Mouse (Mus musculus): ENCODE data around the gene AC131692.1.
A peak's percentile ranks its signal among the peaks of the same experiment; 100 is the strongest.

Gene AC131692.1

DNA sequence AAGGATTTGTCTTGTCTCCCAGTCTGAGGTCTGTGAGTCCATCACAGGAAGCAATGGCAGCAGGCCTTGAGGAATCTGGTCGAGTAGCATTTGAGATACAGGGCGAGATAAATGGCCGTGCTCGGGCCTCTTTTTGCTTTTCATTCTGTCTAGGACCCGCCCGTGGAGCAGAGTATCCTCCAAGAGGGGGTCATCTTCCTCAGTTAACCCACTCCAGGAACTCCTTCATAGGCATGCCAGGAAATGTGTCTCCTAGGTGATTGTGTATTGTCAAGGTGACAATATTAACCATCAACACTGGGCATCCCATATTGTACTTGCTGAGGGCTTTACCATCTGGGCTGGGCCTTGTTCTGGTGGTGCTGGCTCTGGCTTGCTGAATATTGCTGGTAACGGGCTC, at the start of gene AC131692.1:
AC131692.1 (plus strand) TSS at position 301 of the 400 bp plus-strand sequence.
- DNase-seq (ENCODE audit: low read depth), result no peak

DNA sequence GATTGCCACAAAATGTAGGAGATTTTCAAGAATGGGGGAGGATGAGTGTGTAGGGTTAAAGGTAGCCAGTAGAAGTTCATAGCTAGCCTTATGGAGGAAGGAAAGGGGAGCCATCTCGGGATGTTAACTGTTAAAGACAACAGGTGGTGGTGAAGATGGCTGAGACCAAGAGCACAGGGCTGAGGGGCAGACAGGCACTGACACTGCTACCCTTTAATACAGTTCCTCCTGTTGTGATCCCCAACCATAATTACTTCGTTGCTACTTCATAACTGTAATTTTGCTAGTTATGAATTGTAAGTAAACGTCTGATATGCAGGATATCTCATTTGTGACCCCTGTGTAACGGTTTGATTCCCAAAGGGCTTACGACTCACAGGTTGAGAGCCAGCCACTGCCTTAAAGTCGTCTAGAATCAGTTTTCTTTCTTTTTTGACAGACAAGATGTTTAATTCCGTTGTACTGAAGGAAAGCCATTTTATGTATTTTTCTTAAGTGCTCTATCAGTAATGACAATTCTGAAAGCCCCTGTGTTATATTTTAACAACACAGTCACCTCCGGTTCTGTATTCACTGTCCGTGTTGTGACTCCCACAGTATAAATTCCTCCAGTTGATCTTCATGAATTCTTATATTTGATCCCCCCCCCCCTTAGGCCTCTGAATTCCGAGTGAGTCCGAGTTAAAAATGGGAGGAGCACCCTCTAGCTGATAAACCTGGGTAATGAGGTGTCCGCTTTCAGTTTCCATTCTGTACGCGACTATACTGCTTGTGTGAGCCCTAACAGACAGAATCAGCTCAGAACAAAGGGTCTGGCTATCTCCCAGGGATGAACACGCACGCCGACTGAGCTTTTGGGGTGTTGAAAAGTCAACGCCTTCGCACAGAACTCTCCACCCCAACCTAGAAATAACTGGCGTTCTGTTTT, 48.6 kb upstream of the AC131692.1 start:
- DNase-seq (ENCODE audit: low read depth), result no peak

- DNase-seq (ENCODE audit: low read depth), result peak; percentile 95
Measured at GRCm38 (mm10) chr19:6046294-6047153, 47.7 kb upstream of the AC131692.1 start, which contains the start of gene Syvn1. Gene Syvn1, plus strand, starts transcription at chr19:6046576.

GRCm38 (mm10) chr19:6047154-6047898, 46.9 kb upstream of the AC131692.1 start:
- no peak for DNase-seq (ENCODE audit: low read depth)

DNA sequence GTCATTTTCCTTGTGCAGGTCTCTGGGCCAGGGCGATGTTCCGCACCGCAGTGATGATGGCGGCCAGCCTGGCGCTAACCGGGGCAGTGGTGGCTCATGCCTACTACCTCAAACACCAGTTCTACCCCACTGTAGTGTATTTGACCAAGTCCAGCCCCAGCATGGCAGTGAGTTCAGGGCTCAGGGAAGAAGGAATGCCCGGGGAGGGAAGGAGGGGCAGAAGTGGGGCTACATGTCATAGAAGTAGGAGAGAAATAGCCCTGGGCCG, 46.4 kb upstream of the AC131692.1 start:
- no peak for DNase-seq (ENCODE audit: low read depth)

DNA sequence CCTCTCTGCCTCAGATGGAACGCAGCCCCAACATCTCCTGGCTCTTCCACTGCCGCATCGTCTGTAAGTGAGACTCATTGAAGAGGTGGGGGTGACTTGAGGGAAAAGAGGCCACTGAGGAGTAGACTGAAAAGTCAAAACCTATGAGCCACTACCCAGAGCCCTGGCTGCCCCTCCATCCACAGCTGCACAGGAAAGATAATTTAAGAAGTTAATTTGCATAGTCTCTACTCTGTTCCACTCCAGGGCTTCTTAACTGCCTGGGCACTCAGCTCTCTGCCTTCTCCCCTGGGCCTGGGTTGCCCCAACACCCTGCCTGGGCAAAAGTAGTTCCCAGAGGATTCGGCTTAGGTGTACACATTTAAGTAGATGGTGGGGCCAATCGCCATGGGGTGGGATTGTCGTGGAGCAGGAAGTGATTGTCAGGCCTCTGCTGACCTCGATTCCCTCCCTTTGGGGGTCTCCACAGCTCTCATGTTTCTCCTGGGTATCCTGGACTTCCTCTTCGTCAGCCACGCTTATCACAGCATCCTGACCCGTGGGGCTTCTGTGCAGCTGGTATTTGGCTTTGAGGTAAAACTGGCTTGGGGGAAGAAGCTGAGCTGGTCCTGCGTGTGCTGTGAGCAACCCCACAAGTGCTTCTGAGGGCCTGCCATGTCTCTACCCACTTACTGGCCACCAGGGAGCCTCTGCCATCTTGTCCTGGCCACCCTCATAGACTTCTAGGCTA, 45.4 kb upstream of the AC131692.1 start:
- no peak for DNase-seq (ENCODE audit: low read depth)

DNA sequence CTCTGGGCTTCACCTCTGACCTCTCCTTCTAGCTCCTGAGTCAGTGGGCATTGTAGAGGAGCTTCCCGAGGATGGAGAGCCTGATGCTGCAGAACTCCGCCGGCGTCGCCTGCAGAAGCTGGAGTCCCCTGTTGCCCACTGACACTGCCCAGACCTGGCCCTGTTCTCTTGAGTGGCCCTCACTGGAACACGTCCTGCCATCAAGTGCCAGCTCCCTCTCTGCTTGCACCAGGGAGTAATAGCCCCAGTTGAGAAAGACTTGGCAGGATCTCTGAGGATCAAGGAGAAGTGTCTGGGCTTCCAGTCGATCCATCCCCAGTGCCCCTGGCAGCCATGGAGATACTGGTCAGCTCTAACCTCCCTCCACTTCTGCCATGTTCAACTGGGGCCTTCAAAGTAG, 41.7 kb upstream of the AC131692.1 start:
- DNase-seq (ENCODE audit: low read depth), result no peak

GRCm38 (mm10) chr19:6054296-6054695, 39.9 kb upstream of the AC131692.1 start:
- DNase-seq (ENCODE audit: low read depth), result peak; percentile 10

GRCm38 (mm10) chr19:6056696-6057095, 37.5 kb upstream of the AC131692.1 start:
- no peak for DNase-seq (ENCODE audit: low read depth)

- peak; percentile 99 for DNase-seq (ENCODE audit: low read depth)
Measured at GRCm38 (mm10) chr19:6057313-6058096, 36.7 kb upstream of the AC131692.1 start, which contains the start of the genes Mrpl49 and Fau. Gene Mrpl49, minus strand, starts transcription at chr19:6057785. Gene Fau, plus strand, starts transcription at chr19:6057844.

DNA sequence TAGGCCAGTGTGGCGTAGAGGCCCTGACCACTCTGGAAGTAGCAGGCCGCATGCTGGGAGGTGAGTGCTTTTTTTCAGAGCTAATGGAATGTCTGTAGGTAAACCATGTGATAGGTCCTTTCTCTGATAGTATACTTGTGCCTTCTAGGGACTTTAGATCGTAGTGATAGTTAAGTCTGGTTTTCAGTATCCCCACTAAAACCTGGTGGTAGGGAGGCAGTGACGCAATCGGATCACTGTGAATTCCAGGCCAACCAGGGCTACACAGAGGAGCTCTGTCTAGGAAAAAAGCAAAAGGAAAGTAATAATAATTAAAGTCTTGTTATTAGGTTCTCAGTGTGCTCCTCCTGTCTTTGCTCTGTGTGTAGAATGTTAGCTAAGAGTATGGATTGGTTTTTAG, 35.7 kb upstream of the AC131692.1 start:
- DNase-seq (ENCODE audit: low read depth), result no peak

GRCm38 (mm10) chr19:6058966-6059365, 35.3 kb upstream of the AC131692.1 start:
- no peak for DNase-seq (ENCODE audit: low read depth)

DNA sequence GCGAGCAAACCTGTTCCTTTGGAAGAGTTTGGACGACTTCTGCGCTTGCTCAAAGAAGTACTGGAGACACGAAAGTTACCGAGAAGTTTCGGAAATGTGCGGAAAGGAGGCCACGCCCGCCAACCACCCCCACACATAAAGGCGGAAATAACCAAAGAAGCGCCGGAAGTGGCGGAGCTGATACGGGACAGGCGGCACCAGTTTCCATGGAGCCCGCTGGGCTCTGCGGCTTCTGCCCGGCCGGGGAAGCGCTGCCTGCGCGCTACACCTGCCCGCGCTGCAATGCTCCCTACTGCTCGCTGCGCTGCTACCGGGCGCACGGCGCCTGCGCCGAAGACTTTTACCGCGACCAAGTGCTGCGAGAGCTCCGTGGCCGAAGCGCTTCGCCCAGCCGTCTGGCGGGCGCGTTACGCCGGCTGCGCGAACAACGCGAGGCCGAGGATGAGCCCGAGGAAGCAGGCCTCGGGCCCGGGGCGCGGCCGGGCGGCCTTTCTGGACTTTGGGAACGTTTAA, 33.1 kb upstream of the AC131692.1 start, which contains the start of gene Znhit2:
Znhit2 (plus strand) TSS at position 172 of the 513 bp plus-strand sequence.
- DNase-seq (ENCODE audit: low read depth), result peak; percentile 96

GRCm38 (mm10) chr19:6061641-6062302, 32.4 kb upstream of the AC131692.1 start:
- peak; percentile 74 for DNase-seq (ENCODE audit: low read depth)

- DNase-seq (ENCODE audit: low read depth), result no peak
Measured at GRCm38 (mm10) chr19:6062418-6062817, 31.8 kb upstream of the AC131692.1 start.

GRCm38 (mm10) chr19:6063081-6063480, 31.1 kb upstream of the AC131692.1 start:
- no peak for DNase-seq (ENCODE audit: low read depth)

GRCm38 (mm10) chr19:6066571-6066970, 27.6 kb upstream of the AC131692.1 start:
- DNase-seq (ENCODE audit: low read depth), result no peak

DNA sequence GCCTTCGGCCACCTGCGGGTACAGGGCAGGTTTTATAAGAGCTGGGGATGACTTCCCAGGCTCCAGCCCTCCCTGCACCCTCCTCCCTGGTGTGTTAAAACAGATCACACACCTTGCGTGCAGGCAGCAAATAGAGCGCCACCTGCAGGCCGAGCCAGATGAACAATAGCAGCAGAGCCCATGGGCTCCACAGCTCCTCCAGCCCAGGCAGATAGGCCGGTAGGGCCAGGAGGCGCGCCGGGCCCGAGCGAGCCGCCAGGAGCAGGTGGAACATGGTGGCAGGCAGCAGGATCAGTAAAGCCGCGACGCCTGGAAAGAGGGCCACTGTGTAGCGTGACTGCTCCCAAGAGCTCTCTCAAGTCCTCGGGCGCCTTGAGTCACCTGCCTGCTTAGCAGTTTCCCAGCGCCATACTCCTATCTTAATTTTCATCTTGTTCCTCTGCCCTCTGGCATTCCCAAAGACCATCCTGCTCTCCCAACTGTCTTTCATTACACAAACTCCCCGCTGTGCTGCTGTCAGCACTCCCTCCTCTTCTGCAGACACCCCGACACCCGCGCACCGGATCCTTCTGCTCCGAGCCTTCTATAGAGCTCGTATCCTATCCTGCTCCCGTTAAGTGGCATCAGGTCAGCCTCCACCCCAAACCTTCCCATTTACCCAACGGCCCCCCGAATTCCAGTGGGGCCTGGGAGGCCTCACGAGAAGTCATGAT, 27.1 kb upstream of the AC131692.1 start:
- peak; percentile 93 for DNase-seq (ENCODE audit: low read depth)

Measured in naive thymus-derived CD4-positive, alpha-beta T cell, adult 2 months (primary cell).